Mouse (Mus musculus) kidney, embryonic 15.5 days (tissue): ENCODE results near the gene Ssc5d. TPM values are rescaled to one million over a fixed set of nuclear protein-coding genes. Genes with fewer than 3 reads are reported as not detected.
A peak's percentile ranks its signal among the peaks of the same experiment; 100 is the strongest.
"Not testable (repeated sequence)": the region's sequence is repeated elsewhere in the genome, so short reads cannot be mapped to it uniquely, and the experiment has no call there.

Experiments
- ATAC-seq: fragments of 200-750 bp; cut with Nextera tagmentation; replicated peaks from 2 replicates; pipeline ENCODE4 v1.8.0; 2017; ENCODE audit warnings: moderate TSS enrichment; ENCODE audit not compliant: low FRiP score
- H3K27ac ChIP-seq: fragments of 300-500 bp; sonication (generic); 2 replicates; pipeline ENCODE4 v1.5.1; 2015; ENCODE audit warnings: mild to moderate bottlenecking, inconsistent platforms
- H3K27me3 ChIP-seq: fragments of 300-500 bp; sonication (generic); 2 replicates; pipeline ENCODE4 v1.6.1; 2015; ENCODE audit warnings: inconsistent platforms
- H3K36me3 ChIP-seq: fragments of 300-500 bp; sonication (generic); 2 replicates; pipeline ENCODE4 v1.6.1; 2015; ENCODE audit warnings: inconsistent platforms
- H3K4me1 ChIP-seq: fragments of 300-500 bp; sonication (generic); 2 replicates; pipeline ENCODE4 v1.6.1; 2015; ENCODE audit warnings: inconsistent platforms
- H3K4me2 ChIP-seq: fragments of 300-500 bp; sonication (generic); 2 replicates; pipeline ENCODE4 v1.6.1; 2015; ENCODE audit warnings: moderate library complexity, mild to moderate bottlenecking, inconsistent platforms
- H3K4me3 ChIP-seq: fragments of 300-500 bp; sonication (generic); replicated peaks from 2 replicates; pipeline ENCODE4 v1.5.1; 2015; ENCODE audit warnings: mild to moderate bottlenecking, inconsistent platforms
- H3K9ac ChIP-seq: fragments of 300-500 bp; sonication (generic); 2 replicates; pipeline ENCODE4 v1.6.1; 2015; ENCODE audit warnings: mild to moderate bottlenecking, inconsistent platforms
- H3K9me3 ChIP-seq: fragments of 300-500 bp; sonication (generic); replicated peaks from 2 replicates; pipeline ENCODE4 v1.6.1; 2016; ENCODE audit warnings: inconsistent platforms
- WGBS: fragments of 180-500 bp; shearing (Covaris S2); methylation state at CpG from one replicate; pipeline ENCODE4 v1.1.7; 2015; ENCODE audit warnings: mixed read lengths; 5-methylcytosine and 5-hydroxymethylcytosine counted together
- polyA plus RNA-seq: library from polyadenylated mRNA; unstranded; fragments of >200 nt; fragmentation: Nextera tagmentation; extraction: Ambion mirVana; gene quantifications from 2 replicates; pipeline ENCODE4 v1.2.1, GENCODE M21; 2015

Ssc5d gene
- polyA plus RNA-seq, result 1.9 and 2.7 TPM in 2 replicates

GRCm38 (mm10) chr7:4925441-4926381, at the start of gene Ssc5d:
Gene Ssc5d (plus strand): TSS chr7:4925785.
- Histone ChIP-seq H3K9ac (peak within 1 kb of the TSS; percentile 19; the same call in 1 of the 2 replicates), H3K27ac (peak within 1 kb of the TSS; percentile 92), H3K4me3 (0 out of 2 replicates have a peak within 1 kb of the TSS, but pooled peaks have one; percentile 1), H3K9me3 (no peaks in the 10 kb centered on the region), H3K27me3 (no peaks in the 10 kb centered on the region), H3K4me1 (peaks cover 72% of the 10 kb centered on the region), H3K4me2 (peak within 1 kb of the TSS; percentile 84), H3K36me3 (peaks cover 6% of the 10 kb centered on the region)
- ATAC-seq, result peak; percentile 43
- 8% methylated on average over 6 of the region's 6 CpGs for WGBS

- Histone ChIP-seq H3K27ac (peak within 1 kb of the TSS; percentile 58; the same call in 1 of the 2 replicates), H3K4me3 (peak within 1 kb of the TSS; percentile 62), H3K27me3 (no peaks in the 10 kb centered on the region), H3K9me3 (no peaks in the 10 kb centered on the region), H3K36me3 (no peaks in the 10 kb centered on the region), H3K9ac (peak within 1 kb of the TSS; percentile 61), H3K4me1 (peaks cover 19% of the 10 kb centered on the region), H3K4me2 (peak within 1 kb of the TSS; percentile 91)
- peak; percentile 100 for ATAC-seq
- WGBS, result under 1% methylated on average over 22 of the region's 22 CpGs
These were observed 48.8 kb upstream of the Ssc5d start, which contains the start of gene Isoc2a for GRCm38 (mm10) chr7:4876753-4877221. Gene Isoc2a (plus strand): TSS chr7:4877153.

- peak overlapping the region; percentile 61 for H3K9ac ChIP-seq
- peak overlapping the region; percentile 91 for H3K4me2 ChIP-seq
- H3K4me3 ChIP-seq, result peak overlapping the region; percentile 62
- no peaks in the 10 kb centered on the region for H3K36me3 ChIP-seq
- 0 out of 2 replicates have a peak overlapping the region, but pooled peaks have one; percentile 58 for H3K27ac ChIP-seq
- H3K9me3 ChIP-seq, result no peaks in the 10 kb centered on the region
- WGBS, result 6% methylated on average over 11 of the region's 11 CpGs
- ATAC-seq, result peak; percentile 38
- H3K4me1 ChIP-seq, result peaks cover 19% of the 10 kb centered on the region
- no peaks in the 10 kb centered on the region for H3K27me3 ChIP-seq
These were observed 48.4 kb upstream of the Ssc5d start for GRCm38 (mm10) chr7:4877226-4877625.

- Histone ChIP-seq H3K27me3 (no peaks in the 10 kb centered on the region), H3K4me3 (no peak overlapping the region), H3K9ac (no peak overlapping the region), H3K9me3 (no peaks in the 10 kb centered on the region), H3K27ac (no peak overlapping the region), H3K4me2 (no peak overlapping the region), H3K36me3 (no peaks in the 10 kb centered on the region), H3K4me1 (peaks cover 19% of the 10 kb centered on the region)
- ATAC-seq, result no peak
These were observed 47.4 kb upstream of the Ssc5d start for GRCm38 (mm10) chr7:4878186-4878585.

- H3K4me3 ChIP-seq, H3K36me3 ChIP-seq, H3K9ac ChIP-seq, H3K9me3 ChIP-seq, H3K4me2 ChIP-seq, H3K27me3 ChIP-seq, H3K27ac ChIP-seq, ATAC-seq: not testable (repeated sequence)
- WGBS, result 85% methylated on average over 1 of the region's 1 CpGs
- peaks cover 19% of the 10 kb centered on the region for H3K4me1 ChIP-seq
These were observed 46.5 kb upstream of the Ssc5d start for GRCm38 (mm10) chr7:4879036-4879435.

- Histone ChIP-seq H3K4me1 (no peaks in the 10 kb centered on the region), H3K4me3 (no peak overlapping the region), H3K4me2 (no peak overlapping the region), H3K27ac (no peak overlapping the region), H3K9ac (no peak overlapping the region), H3K36me3 (no peaks in the 10 kb centered on the region), H3K9me3 (no peaks in the 10 kb centered on the region; the same call in 1 of the 2 replicates), H3K27me3 (no peaks in the 10 kb centered on the region)
- ATAC-seq, result no peak
- WGBS, result 63% methylated on average over 4 of the region's 4 CpGs
These were observed 38.9 kb upstream of the Ssc5d start for GRCm38 (mm10) chr7:4886680-4887079.

GRCm38 (mm10) chr7:4895186-4895585, 30.4 kb upstream of the Ssc5d start:
- Histone ChIP-seq H3K9me3 (no peaks in the 10 kb centered on the region), H3K4me1 (peaks cover 13% of the 10 kb centered on the region), H3K4me2 (no peak overlapping the region), H3K27me3 (no peaks in the 10 kb centered on the region), H3K27ac (no peak overlapping the region), H3K36me3 (0 out of 2 replicates have a peak, but pooled peaks cover 3% of the 10 kb centered on the region), H3K9ac (no peak overlapping the region), H3K4me3 (no peak overlapping the region)
- no peak for ATAC-seq
- WGBS, result 54% methylated on average over 11 of the region's 11 CpGs

- WGBS, result 17% methylated on average over 17 of the region's 18 CpGs
- peak; percentile 50 for ATAC-seq
- no peaks in the 10 kb centered on the region for H3K27me3 ChIP-seq
- peak overlapping the region; percentile 17; the same call in 1 of the 2 replicates for H3K9ac ChIP-seq
- no peak overlapping the region for H3K27ac ChIP-seq
- 0 out of 2 replicates have a peak, but pooled peaks cover 3% of the 10 kb centered on the region for H3K36me3 ChIP-seq
- peak overlapping the region; percentile 63 for H3K4me2 ChIP-seq
- peaks cover 3% of the 10 kb centered on the region; the same call in 1 of the 2 replicates for H3K9me3 ChIP-seq
- peaks cover 18% of the 10 kb centered on the region for H3K4me1 ChIP-seq
- peak overlapping the region; percentile 35 for H3K4me3 ChIP-seq
These were observed 26.5 kb upstream of the Ssc5d start for GRCm38 (mm10) chr7:4898851-4899648.

GRCm38 (mm10) chr7:4899649-4900522, 25.7 kb upstream of the Ssc5d start:
- Histone ChIP-seq H3K9ac (peak overlapping the region; percentile 17; the same call in 1 of the 2 replicates), H3K36me3 (no peaks in the 10 kb centered on the region), H3K4me1 (peaks cover 18% of the 10 kb centered on the region), H3K9me3 (peaks cover 3% of the 10 kb centered on the region; the same call in 1 of the 2 replicates), H3K27me3 (no peaks in the 10 kb centered on the region), H3K27ac (no peak overlapping the region), H3K4me3 (peak overlapping the region; percentile 35), H3K4me2 (peak overlapping the region; percentile 63)
- whole genome bisulfite sequencing, result 4% methylated on average over 19 of the region's 19 CpGs
- ATAC-seq, result peak; percentile 13; the same call in 1 of the 2 replicates

GRCm38 (mm10) chr7:4900523-4900851, 25.1 kb upstream of the Ssc5d start:
- Histone ChIP-seq H3K4me2 (peak overlapping the region; percentile 63), H3K9ac (no peak overlapping the region), H3K4me1 (peaks cover 18% of the 10 kb centered on the region), H3K27ac (no peak overlapping the region), H3K27me3 (no peaks in the 10 kb centered on the region), H3K9me3 (peaks cover 3% of the 10 kb centered on the region; the same call in 1 of the 2 replicates), H3K4me3 (peak overlapping the region; percentile 35), H3K36me3 (no peaks in the 10 kb centered on the region)
- 34% methylated on average over 11 of the region's 11 CpGs for WGBS
- ATAC-seq, result no peak

- Histone ChIP-seq H3K9me3 (peaks cover 3% of the 10 kb centered on the region; the same call in 1 of the 2 replicates), H3K36me3 (no peaks in the 10 kb centered on the region), H3K9ac (no peak overlapping the region), H3K27ac (no peak overlapping the region), H3K4me3 (no peak overlapping the region), H3K4me1 (peaks cover 18% of the 10 kb centered on the region), H3K27me3 (no peaks in the 10 kb centered on the region), H3K4me2 (no peak overlapping the region)
- ATAC-seq, result peak; percentile 34; the same call in 1 of the 2 replicates
- 55% methylated on average over 8 of the region's 8 CpGs for WGBS
These were observed 24.4 kb upstream of the Ssc5d start for GRCm38 (mm10) chr7:4901171-4901570.
